Mouse (Mus musculus) colon, adult 2 months (tissue): ENCODE measurements around the gene Glrb. TPM values are rescaled to one million over a fixed set of nuclear protein-coding genes. Genes with fewer than 3 reads are reported as not detected.

ENCODE experiments used
- polyA plus RNA-seq: library from polyadenylated mRNA; depleted of rRNA; stranded (reverse); fragments of >200 nt; gene quantifications from 2 replicates; pipeline ENCODE4 v1.2.3, GENCODE M21; 2012; rRNA removed

The Glrb gene
- 0.33 and 0.41 TPM in 2 replicates for polyA plus RNA-seq

DNA sequence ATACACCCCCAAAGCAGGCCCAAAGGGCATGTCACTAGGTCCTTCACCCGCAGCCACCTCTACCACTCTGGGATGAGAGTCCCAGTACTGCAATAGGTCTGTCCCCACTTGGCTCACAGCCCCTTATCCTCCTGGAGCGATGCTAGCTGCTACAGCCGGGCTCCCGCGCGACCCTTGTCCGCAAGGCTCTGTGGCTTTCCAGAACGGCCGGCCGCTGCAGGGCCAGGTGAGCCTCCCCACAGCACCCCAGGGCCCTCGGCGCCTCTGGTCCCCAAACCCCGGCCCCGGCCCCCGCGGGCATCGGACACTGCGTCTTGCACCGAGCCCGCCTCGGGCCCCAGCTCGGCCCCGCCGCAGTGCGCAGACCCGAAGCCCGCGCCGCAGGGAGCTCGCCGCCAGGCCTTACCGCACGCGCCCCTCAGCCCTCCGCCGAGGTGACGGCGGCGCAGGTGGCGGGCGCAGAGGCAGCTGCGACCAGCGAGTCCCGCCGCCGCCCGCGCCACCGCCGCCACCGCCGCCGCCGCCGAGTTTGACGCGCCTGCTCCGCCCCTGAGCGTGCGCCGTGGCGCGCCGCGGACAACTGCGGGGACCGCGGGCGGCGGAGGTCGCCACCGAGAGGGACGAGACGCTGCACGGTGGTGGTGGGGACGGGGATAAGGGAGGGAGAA is at the start of gene Glrb:
TSS of gene Glrb (minus strand) at position 550 of the 668 bp plus-strand sequence.

GRCm38 (mm10) chr3:80802596-80803081 is 110.8 kb downstream of the Glrb start, which contains the start of gene Gria2:
Gene Gria2, minus strand, starts transcription at chr3:80802835.

Other genes with a start within 250 kb of the Glrb start
- 0.06 and 0.12 TPM in 2 replicates for gene Gria2, start 110.8 kb downstream of the Glrb start, polyA plus RNA-seq
- gene Pdgfc, start 122.8 kb upstream of the Glrb start, polyA plus RNA-seq: 1.9 and 2.2 TPM in 2 replicates